Mouse (Mus musculus) liver, embryonic 15.5 days (tissue): ENCODE data around the gene Slc25a38. TPM values are rescaled to one million over a fixed set of nuclear protein-coding genes. Genes with fewer than 3 reads are reported as not detected.
"Not testable (repeated sequence)": the region's sequence is repeated elsewhere in the genome, so short reads cannot be mapped to it uniquely, and the experiment has no call there.

ENCODE experiments used
- ATAC-seq: fragments of 200-750 bp; cut with Nextera tagmentation; 2 replicates; pipeline ENCODE4 v1.8.0; 2017; ENCODE audit warnings: moderate number of reproducible peaks, mild to moderate bottlenecking, moderate library complexity; ENCODE audit not compliant: insufficient read depth
- H3K27ac ChIP-seq: fragments of 300-500 bp; sonication (generic); replicated peaks from 2 replicates; pipeline ENCODE4 v1.5.1; 2015; ENCODE audit warnings: mild to moderate bottlenecking, inconsistent platforms
- H3K27me3 ChIP-seq: fragments of 300-500 bp; sonication (generic); 2 replicates; pipeline ENCODE4 v1.6.1; 2015; ENCODE audit warnings: mild to moderate bottlenecking, inconsistent platforms
- H3K36me3 ChIP-seq: fragments of 300-500 bp; sonication (generic); replicated peaks from 2 replicates; pipeline ENCODE4 v1.6.1; 2015; ENCODE audit warnings: moderate library complexity, mild to moderate bottlenecking, inconsistent platforms
- H3K4me1 ChIP-seq: fragments of 300-500 bp; sonication (generic); replicated peaks from 2 replicates; pipeline ENCODE4 v1.6.1; 2015; ENCODE audit warnings: inconsistent platforms
- H3K4me2 ChIP-seq: fragments of 300-500 bp; sonication (generic); 2 replicates; pipeline ENCODE4 v1.6.1; 2015; ENCODE audit warnings: moderate library complexity, mild to moderate bottlenecking, inconsistent platforms
- H3K4me3 ChIP-seq: fragments of 300-500 bp; sonication (generic); replicated peaks from 2 replicates; pipeline ENCODE4 v1.5.1; 2015; ENCODE audit warnings: mild to moderate bottlenecking, inconsistent platforms
- H3K9ac ChIP-seq: fragments of 300-500 bp; sonication (generic); 2 replicates; pipeline ENCODE4 v1.6.1; 2015; ENCODE audit warnings: moderate library complexity, mild to moderate bottlenecking, inconsistent platforms
- H3K9me3 ChIP-seq: fragments of 300-500 bp; sonication (generic); replicated peaks from 2 replicates; pipeline ENCODE4 v1.6.1; 2016; ENCODE audit warnings: inconsistent platforms
- WGBS: fragments of 180-500 bp; shearing (Covaris S2); methylation state at CpG from one replicate; pipeline ENCODE4 v1.1.7; 2015; ENCODE audit warnings: mixed read lengths; ENCODE audit not compliant: insufficient replicate concordance; 5-methylcytosine and 5-hydroxymethylcytosine counted together
- polyA plus RNA-seq: library from polyadenylated mRNA; unstranded; fragments of >200 nt; fragmentation: Nextera tagmentation; extraction: Ambion mirVana; gene quantifications from 2 replicates; pipeline ENCODE4 v1.2.1, GENCODE M21; 2015

The Slc25a38 gene
- polyA plus RNA-seq, 1 experiment from 2014 or later, result 130 TPM

GRCm38 (mm10) chr9:120099304-120099703, 10.9 kb upstream of the Slc25a38 start:
- WGBS, result 73% methylated on average over 8 of the region's 8 CpGs
- Histone ChIP-seq H3K4me1 (no peaks in the 10 kb centered on the region), H3K27me3 (no peaks in the 10 kb centered on the region)

GRCm38 (mm10) chr9:120101165-120101564, 9.0 kb upstream of the Slc25a38 start:
- Histone ChIP-seq H3K27me3 (no peaks in the 10 kb centered on the region), H3K9me3 (peaks cover 5% of the 10 kb centered on the region; the same call in 1 of the 2 replicates), H3K36me3 (no peaks in the 10 kb centered on the region), H3K27ac (no peak overlapping the region), H3K4me2 (no peak overlapping the region), H3K4me1 (no peaks in the 10 kb centered on the region), H3K4me3 (no peak overlapping the region), H3K9ac (no peak overlapping the region)
- no peak for ATAC-seq
- 78% methylated on average over 2 of the region's 2 CpGs for WGBS

More at GRCm38 (mm10) chr9:120099304-120099703, 10.9 kb upstream of the Slc25a38 start:
- Histone ChIP-seq H3K9me3 (peaks cover 5% of the 10 kb centered on the region; the same call in 1 of the 2 replicates), H3K36me3 (no peaks in the 10 kb centered on the region), H3K4me3 (no peak overlapping the region), H3K9ac (no peak overlapping the region), H3K27ac (no peak overlapping the region), H3K4me2 (no peak overlapping the region)
- no peak for ATAC-seq

- not testable (repeated sequence) for H3K27ac ChIP-seq, H3K9me3 ChIP-seq, H3K36me3 ChIP-seq, ATAC-seq, H3K27me3 ChIP-seq, H3K4me2 ChIP-seq, H3K9ac ChIP-seq, H3K4me3 ChIP-seq
- H3K4me1 ChIP-seq, result peaks cover 41% of the 10 kb centered on the region
- 82% methylated on average over 12 of the region's 12 CpGs for WGBS
Observed at GRCm38 (mm10) chr9:120108953-120109352, 1.2 kb upstream of the Slc25a38 start.

GRCm38 (mm10) chr9:120111156-120111945, 1.2 kb downstream of the Slc25a38 start:
- whole genome bisulfite sequencing, result 56% methylated on average over 15 of the region's 15 CpGs
- H3K4me2 ChIP-seq, result peak overlapping the region; percentile 96
- H3K4me3 ChIP-seq, result peak overlapping the region; percentile 91
- no peaks in the 10 kb centered on the region for H3K27me3 ChIP-seq
- H3K9ac ChIP-seq, result peak overlapping the region; percentile 90
- no peaks in the 10 kb centered on the region for H3K9me3 ChIP-seq
- H3K36me3 ChIP-seq, result peaks cover 2% of the 10 kb centered on the region
- peaks cover 61% of the 10 kb centered on the region for H3K4me1 ChIP-seq
- ATAC-seq, result no peak
- peak overlapping the region; percentile 99 for H3K27ac ChIP-seq

GRCm38 (mm10) chr9:120112472-120112871, 2.3 kb downstream of the Slc25a38 start:
- ATAC-seq, result peak; percentile 5
- H3K27me3 ChIP-seq, result no peaks in the 10 kb centered on the region
- H3K9ac ChIP-seq, result peak overlapping the region; percentile 41
- H3K36me3 ChIP-seq, result peaks cover 13% of the 10 kb centered on the region
- peak overlapping the region; percentile 99 for H3K27ac ChIP-seq
- H3K4me2 ChIP-seq, result peak overlapping the region; percentile 96
- H3K9me3 ChIP-seq, result no peaks in the 10 kb centered on the region
- peak overlapping the region; percentile 27 for H3K4me3 ChIP-seq
- 27% methylated on average over 6 of the region's 6 CpGs for WGBS
- H3K4me1 ChIP-seq, result peaks cover 73% of the 10 kb centered on the region

GRCm38 (mm10) chr9:120113456-120113855, 3.3 kb downstream of the Slc25a38 start:
- Histone ChIP-seq H3K9me3 (no peaks in the 10 kb centered on the region), H3K4me2 (peak overlapping the region; percentile 96), H3K4me3 (peak overlapping the region; percentile 27; the same call in 1 of the 2 replicates), H3K27me3 (no peaks in the 10 kb centered on the region), H3K36me3 (peaks cover 23% of the 10 kb centered on the region), H3K9ac (peak overlapping the region; percentile 41; the same call in 1 of the 2 replicates), H3K4me1 (peaks cover 82% of the 10 kb centered on the region), H3K27ac (peak overlapping the region; percentile 99)
- no peak for ATAC-seq
- WGBS, result 76% methylated on average over 7 of the region's 7 CpGs

- 71% methylated on average over 17 of the region's 17 CpGs for WGBS
- Histone ChIP-seq H3K27ac (peak overlapping the region; percentile 99), H3K9ac (peak overlapping the region; percentile 79), H3K27me3 (no peaks in the 10 kb centered on the region), H3K4me2 (peak overlapping the region; percentile 96), H3K4me1 (peaks cover 87% of the 10 kb centered on the region), H3K4me3 (peak overlapping the region; percentile 68), H3K9me3 (no peaks in the 10 kb centered on the region), H3K36me3 (peaks cover 31% of the 10 kb centered on the region)
- no peak for ATAC-seq
Observed at GRCm38 (mm10) chr9:120114051-120114788, 4.0 kb downstream of the Slc25a38 start.

- peak overlapping the region; percentile 99 for H3K27ac ChIP-seq
- WGBS, result 19% methylated on average over 2 of the region's 2 CpGs
- H3K4me1 ChIP-seq, result peaks cover 88% of the 10 kb centered on the region
- peak overlapping the region; percentile 79 for H3K9ac ChIP-seq
- H3K9me3 ChIP-seq, result no peaks in the 10 kb centered on the region
- H3K36me3 ChIP-seq, result peaks cover 36% of the 10 kb centered on the region
- H3K4me3 ChIP-seq, result peak overlapping the region; percentile 68
- peak overlapping the region; percentile 96 for H3K4me2 ChIP-seq
- no peaks in the 10 kb centered on the region for H3K27me3 ChIP-seq
- ATAC-seq, result peak; percentile 36
Observed at GRCm38 (mm10) chr9:120114789-120115151, 4.6 kb downstream of the Slc25a38 start.

- Histone ChIP-seq H3K27ac (peak overlapping the region; percentile 99), H3K4me2 (peak overlapping the region; percentile 96), H3K4me1 (peaks cover 94% of the 10 kb centered on the region), H3K9me3 (no peaks in the 10 kb centered on the region), H3K27me3 (no peaks in the 10 kb centered on the region), H3K4me3 (peak overlapping the region; percentile 68), H3K36me3 (peaks cover 44% of the 10 kb centered on the region), H3K9ac (peak overlapping the region; percentile 79)
- WGBS, result 16% methylated on average over 5 of the region's 5 CpGs
- ATAC-seq, result peak; percentile 83
Observed at GRCm38 (mm10) chr9:120115580-120115979, 5.4 kb downstream of the Slc25a38 start.

GRCm38 (mm10) chr9:120116184-120116624, 6.0 kb downstream of the Slc25a38 start:
- H3K4me2 ChIP-seq, result peak overlapping the region; percentile 96
- peak overlapping the region; percentile 68 for H3K4me3 ChIP-seq
- peaks cover 50% of the 10 kb centered on the region for H3K36me3 ChIP-seq
- H3K4me1 ChIP-seq, result peaks cover 95% of the 10 kb centered on the region
- no peaks in the 10 kb centered on the region for H3K27me3 ChIP-seq
- peak overlapping the region; percentile 99 for H3K27ac ChIP-seq
- 12% methylated on average over 8 of the region's 8 CpGs for WGBS
- ATAC-seq, result peak; percentile 70
- peak overlapping the region; percentile 79 for H3K9ac ChIP-seq
- H3K9me3 ChIP-seq, result no peaks in the 10 kb centered on the region

- peaks cover 79% of the 10 kb centered on the region for H3K4me1 ChIP-seq
- H3K9ac ChIP-seq, result peak overlapping the region; percentile 79
- H3K27ac ChIP-seq, result peak overlapping the region; percentile 99
- no peaks in the 10 kb centered on the region for H3K9me3 ChIP-seq
- 71% methylated on average over 4 of the region's 4 CpGs for WGBS
- peak overlapping the region; percentile 68; the same call in 1 of the 2 replicates for H3K4me3 ChIP-seq
- no peak for ATAC-seq
- peak overlapping the region; percentile 96 for H3K4me2 ChIP-seq
- no peaks in the 10 kb centered on the region for H3K27me3 ChIP-seq
- peaks cover 71% of the 10 kb centered on the region for H3K36me3 ChIP-seq
Observed at GRCm38 (mm10) chr9:120118212-120118611, 8.0 kb downstream of the Slc25a38 start.
